Mouse (Mus musculus): ENCODE measurements at regions not wholly inside any gene's neighbourhood (a gene's known extent, or its start where the extent isn't known, plus 50 kb on each side); places are given as distances from the start of the nearest gene placed in this dataset.

DNA sequence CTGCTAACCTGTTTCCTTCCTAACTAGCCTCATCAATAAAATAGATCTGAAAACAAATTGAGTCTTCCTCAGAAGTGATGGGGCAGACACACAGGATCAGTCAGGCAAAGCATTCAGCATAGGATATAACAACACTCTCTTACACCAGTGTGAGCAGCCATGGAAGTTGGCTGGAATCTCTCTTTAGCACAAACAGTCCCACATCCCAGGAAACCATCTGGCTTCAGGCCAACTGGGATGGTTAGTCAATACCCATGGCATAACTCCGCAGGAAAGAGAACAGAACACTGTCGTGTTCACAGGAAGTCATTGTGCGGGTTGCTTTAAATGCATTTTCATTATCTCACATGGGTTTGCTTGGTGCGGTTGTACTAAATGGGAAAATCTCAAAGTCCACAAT is 256.2 kb upstream of the Rag2 start:
- no peak for DNase-seq (ENCODE audit: low spot score)

DNA sequence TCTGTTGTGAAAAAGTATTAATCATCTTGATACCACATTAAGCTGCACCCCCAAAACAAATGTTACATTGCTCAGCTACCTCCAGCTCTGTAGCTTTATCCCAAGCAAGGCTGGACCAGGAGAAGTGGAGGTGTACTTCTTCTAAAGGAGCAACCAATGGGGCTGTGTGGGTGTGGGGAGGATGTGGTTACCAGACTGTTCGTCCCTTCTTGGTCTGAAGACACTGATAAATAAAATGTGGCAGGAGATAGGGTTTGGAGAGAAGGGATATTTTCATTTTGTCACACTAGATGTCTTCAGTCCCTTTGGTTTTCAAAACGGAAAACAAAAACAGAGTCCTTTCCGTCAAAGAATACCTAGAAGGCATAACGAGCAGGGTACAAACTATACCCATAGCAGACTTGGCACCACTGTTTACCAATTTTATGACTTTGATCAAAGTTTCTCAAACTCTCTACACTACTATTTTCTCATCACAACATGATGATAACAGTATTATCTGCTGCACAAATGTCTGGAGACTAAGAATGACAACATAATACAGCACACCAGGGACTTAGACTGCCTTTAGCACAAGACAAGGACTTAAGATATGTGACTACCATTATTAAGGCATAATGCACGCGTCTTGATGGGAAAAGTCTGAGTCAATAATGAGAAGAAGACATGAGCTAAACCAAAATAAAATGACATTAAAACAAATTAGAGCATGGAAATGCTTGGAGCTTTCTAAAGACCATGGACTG is 253.4 kb upstream of the Rag2 start:
- DNase-seq (ENCODE audit: low spot score) = no peak

DNA sequence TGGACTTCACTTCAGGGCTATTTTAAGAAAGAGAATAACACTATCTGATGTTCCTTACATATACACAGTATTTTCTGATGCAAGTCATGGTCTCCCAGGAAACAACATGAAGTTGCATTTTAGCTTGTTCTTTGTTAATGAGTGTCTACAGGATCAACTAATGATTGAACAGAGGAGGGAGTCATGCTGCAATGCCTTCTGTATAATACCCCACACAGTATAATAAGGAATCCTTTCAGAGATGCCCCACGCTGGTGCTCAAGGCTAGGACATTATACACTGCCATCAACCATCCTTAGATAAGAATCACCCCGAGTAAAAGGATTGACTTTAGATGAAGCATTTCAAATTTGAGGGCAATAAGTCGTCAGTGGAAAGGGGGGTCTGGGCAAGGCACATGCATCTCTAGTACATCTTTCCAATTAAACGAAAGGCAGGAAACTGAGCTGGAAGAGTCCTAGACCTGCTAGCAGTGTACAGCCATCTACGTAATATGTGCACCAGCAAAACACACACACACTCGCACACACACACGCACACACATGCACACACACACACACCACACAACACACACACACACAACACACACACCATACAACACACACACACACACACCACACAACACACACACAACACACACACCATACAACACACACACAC is 252.6 kb upstream of the Rag2 start:
- DNase-seq (ENCODE audit: low spot score) = no peak

- no peak for DNase-seq (ENCODE audit: low spot score)
These were observed 243.9 kb upstream of the Rag2 start for GRCm38 (mm10) chr2:101380595-101380994.

DNA sequence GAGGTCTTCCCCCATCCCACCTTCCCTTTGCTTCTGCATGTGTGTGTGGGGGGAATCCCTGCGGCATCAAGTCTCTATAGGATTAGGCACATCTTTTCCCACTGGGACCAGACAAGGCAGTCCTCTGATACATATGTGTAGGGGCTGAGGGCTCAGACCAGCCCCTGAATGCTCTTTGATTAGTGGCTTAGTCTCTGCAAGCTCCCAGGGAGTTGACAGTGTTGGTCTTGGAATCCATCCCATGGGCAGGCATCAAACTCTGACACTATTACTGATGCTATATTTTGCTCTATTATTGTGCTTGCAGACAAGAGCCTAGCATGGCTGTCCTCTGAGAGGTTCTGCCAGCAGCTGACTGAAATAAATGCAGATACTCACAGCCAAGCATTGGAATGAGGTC is 209.5 kb upstream of the Rag2 start:
- DNase-seq (ENCODE audit: low spot score) = no peak

GRCm38 (mm10) chr2:101416702-101417101 is 207.8 kb upstream of the Rag2 start:
- no peak for DNase-seq (ENCODE audit: low spot score)

DNA sequence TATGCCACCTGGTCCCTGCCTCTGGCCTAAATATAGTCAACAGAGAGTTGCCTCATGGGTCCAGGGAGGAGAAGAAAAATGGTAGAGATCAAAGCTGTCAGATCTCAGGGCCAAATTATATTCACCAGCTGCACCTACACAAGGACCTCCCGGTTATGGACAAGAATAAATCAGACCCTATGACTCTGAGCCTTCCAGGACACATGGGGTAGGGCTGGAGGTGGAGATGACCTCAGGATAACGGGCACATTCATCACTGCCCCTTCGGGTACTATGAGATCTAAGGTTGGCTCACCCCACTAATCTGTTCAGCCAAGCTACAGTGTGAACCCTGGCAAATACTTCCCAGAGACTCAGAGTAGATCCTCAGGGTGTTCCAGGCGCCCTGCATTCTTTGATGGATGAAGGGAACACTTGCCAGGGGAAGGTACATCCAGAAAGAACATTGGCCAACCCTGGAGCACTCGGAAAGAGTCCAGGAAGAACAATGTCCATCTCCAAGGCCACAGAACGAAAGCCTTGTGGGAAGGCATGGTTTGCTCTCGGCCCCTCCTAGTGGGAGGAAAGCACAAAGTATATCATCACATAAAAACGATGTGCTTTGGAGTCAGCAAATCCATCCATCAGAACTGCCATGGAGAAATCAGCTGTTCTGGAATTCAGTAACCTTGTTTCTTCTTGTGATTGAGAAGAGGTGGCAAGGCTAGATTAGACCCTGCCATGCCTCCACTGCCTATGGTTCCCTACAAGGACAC is 191.2 kb upstream of the Rag2 start:
- DNase-seq (ENCODE audit: low spot score) = no peak

DNA sequence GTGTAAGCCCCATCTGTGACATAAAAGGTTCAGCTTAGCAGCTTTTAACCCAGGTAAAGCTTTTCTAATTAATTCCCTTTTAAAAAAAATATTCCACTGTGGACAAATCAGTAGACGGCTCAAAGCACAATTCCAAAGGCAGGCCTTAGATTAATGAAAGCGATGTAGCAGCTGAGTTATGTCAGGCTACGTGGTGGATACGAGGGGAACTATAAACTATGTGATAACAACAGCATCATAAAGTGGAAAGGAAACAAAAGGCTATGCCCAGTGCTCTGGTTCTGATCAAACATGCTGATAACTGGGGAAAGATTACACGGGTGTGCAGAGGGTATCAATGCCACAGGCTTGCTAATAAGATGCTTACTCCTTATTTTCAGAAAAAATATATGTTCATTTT is 184.3 kb upstream of the Rag2 start:
- DNase-seq (ENCODE audit: low spot score) = no peak

- no peak for DNase-seq (ENCODE audit: low spot score)
These were observed 183.4 kb upstream of the Rag2 start for GRCm38 (mm10) chr2:101441081-101441630.

GRCm38 (mm10) chr2:101455591-101455990 is 168.9 kb upstream of the Rag2 start:
- DNase-seq (ENCODE audit: low spot score) = no peak

DNA sequence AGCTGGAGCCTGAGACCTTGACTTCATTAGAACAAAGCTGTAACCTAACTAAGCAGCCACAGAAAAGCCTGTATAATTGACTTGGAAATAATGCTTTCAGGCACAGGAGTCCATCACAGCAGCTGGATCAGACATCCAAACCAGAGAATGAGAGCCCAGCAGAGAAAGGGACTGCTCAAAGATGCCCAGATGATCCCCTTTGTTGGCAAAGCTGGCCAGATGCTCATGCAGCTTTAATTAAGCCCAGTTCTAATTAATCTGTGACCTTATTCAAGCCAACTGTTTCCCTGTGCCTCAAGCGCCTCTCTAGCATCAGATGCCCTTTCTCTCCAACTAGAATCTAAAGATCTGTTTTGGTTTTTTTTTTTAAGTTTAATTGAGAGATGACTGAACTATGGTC is 165.6 kb upstream of the Rag2 start:
- no peak for DNase-seq (ENCODE audit: low spot score)

- no peak for DNase-seq (ENCODE audit: low spot score)
These were observed 162.1 kb upstream of the Rag2 start for GRCm38 (mm10) chr2:101462450-101462849.

DNA sequence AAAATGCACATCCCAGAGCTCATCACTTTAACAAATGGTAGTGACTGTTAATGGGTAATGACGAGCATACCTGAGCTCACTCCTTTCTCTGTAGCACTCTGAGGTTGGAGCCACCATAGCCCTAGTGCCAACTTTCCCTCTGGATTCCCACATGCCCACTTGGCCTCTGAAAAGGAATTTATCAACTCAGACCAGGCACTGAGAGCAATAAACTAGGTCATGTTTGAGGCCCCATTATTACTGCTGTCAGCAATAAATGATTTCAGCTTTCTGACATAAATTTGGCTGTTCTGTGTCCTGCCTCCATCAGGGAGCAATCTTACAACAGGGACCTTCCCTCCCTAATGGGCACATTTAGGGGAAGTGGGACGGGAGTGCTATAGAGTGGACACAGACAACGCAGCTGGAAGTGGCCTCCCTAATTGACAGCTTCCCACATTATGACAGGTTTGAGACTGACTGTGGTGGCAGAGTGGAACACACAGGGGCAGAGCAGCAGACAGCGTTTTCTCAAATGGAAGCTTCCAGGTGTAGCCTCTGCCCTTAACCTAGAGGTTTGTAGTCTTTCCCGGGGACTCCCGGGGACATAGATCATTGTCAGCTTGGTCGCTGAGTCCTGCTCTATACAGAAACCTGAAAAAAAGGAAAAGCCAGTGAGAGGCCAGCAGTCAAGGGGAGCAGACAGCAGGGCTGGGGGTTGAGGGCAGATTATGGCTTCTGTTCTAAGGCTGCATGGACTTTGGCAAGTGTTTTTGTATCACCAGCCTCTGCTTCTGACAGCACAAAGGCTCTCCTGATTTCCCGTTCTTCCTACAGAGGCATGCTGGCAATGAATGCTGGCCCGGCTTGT is 160.0 kb upstream of the Rag2 start:
- DNase-seq (ENCODE audit: low spot score) = no peak

DNA sequence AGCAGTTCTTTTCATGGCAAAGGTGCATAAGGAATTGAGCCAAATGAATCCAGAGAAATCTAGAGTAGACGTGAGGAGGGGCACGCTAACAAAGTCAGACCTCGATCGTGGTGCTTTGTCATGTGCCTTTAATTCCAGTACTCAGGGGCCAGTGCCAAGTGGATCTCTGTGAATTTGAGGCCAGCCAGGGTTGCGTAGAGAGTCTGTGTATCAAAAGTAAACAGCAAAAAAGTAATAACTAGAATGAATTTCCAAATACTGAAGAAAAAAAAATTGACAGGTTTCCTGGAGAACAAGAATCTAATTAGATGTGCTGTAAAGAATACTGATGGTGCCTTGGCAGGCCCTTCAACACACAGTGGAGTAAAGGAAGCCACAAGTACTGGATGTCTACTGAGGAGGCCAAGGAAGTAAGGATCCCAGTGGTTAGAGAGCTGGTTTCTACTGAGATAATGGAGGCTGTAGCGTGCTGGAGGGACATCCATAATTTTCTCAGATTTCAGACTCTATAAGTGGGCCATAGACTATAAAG is 153.9 kb upstream of the Rag2 start:
- DNase-seq (ENCODE audit: low spot score) = no peak

GRCm38 (mm10) chr2:101472449-101473115 is 151.9 kb upstream of the Rag2 start:
- peak; percentile 84 for DNase-seq (ENCODE audit: low spot score)

GRCm38 (mm10) chr2:101473116-101473485 is 151.4 kb upstream of the Rag2 start:
- DNase-seq (ENCODE audit: low spot score) = no peak

GRCm38 (mm10) chr2:101476862-101477261 is 147.7 kb upstream of the Rag2 start:
- DNase-seq (ENCODE audit: low spot score) = no peak

DNA sequence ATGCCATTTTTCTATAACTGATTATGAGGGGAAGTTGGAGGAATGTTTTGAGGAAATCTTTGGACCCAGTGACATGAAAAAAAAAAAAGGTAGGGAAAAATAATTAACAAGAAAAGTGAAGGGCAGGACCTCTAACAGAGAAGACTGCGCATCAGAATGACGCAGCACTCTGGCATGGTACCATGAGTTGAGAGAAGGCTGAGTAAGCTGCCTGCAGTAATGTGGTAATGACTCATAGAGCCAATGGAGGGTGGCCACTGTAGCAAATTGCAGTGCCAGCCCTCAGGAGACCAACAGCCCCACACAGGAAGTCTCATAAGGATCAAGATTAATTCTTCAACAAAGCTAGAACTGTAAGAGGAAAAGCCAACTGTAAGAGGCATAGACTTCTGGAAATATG is 134.3 kb upstream of the Rag2 start:
- DNase-seq (ENCODE audit: low spot score) = no peak

GRCm38 (mm10) chr2:101491762-101492161 is 132.8 kb upstream of the Rag2 start:
- DNase-seq (ENCODE audit: low spot score) = no peak

DNA sequence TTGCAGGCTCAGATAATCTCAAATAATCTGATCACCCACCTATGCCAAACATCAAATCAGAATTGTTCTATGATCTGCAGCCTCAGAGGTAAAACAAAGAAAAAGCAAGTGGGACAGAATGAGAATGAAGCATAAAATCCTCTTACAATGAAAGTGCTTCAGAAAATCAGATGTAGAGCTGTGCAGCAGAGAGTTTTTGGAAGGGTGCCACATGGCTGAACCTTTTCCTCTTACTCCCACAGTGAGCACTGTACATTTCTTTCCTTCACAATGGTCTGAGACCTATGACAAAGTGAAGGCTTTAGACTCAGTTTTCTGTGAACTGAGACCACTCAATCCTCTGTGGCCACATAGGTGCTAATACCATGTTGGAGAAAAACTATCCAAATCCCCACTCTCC is 116.4 kb upstream of the Rag2 start:
- no peak for DNase-seq (ENCODE audit: low spot score)

All from lung, postnatal 25 days (tissue).